Mouse (Mus musculus) embryonic facial prominence, embryonic 12.5 days (tissue): ENCODE measurements at regions not wholly inside any gene's neighbourhood (a gene's known extent, or its start where the extent isn't known, plus 50 kb on each side); places are given as distances from the start of the nearest gene placed in this dataset.
"Not testable (repeated sequence)": the region's sequence is repeated elsewhere in the genome, so short reads cannot be mapped to it uniquely, and the experiment has no call there.

Experiments used
- ATAC-seq: fragments of 200-750 bp; cut with Nextera tagmentation; 2 replicates; pipeline ENCODE4 v1.8.0; 2017; ENCODE audit not compliant: insufficient number of reproducible peaks, insufficient read depth, low FRiP score, low TSS enrichment
- H3K27ac ChIP-seq: fragments of 300-500 bp; sonication (generic); 2 replicates; pipeline ENCODE4 v1.5.1; 2016; ENCODE audit warnings: mild to moderate bottlenecking
- H3K27me3 ChIP-seq: fragments of 300-500 bp; sonication (generic); 2 replicates; pipeline ENCODE4 v1.6.1; 2016; ENCODE audit warnings: mild to moderate bottlenecking, moderate library complexity
- H3K36me3 ChIP-seq: fragments of 300-500 bp; sonication (generic); 2 replicates; pipeline ENCODE4 v1.6.1; 2016; ENCODE audit warnings: mild to moderate bottlenecking
- H3K4me1 ChIP-seq: fragments of 300-500 bp; sonication (generic); 2 replicates; pipeline ENCODE4 v1.6.1; 2016
- H3K4me2 ChIP-seq: fragments of 300-500 bp; sonication (generic); replicated peaks from 2 replicates; pipeline ENCODE4 v1.6.1; 2016; ENCODE audit warnings: mild to moderate bottlenecking, moderate library complexity
- H3K4me3 ChIP-seq: fragments of 300-500 bp; sonication (generic); 2 replicates; pipeline ENCODE4 v1.5.1; 2016; ENCODE audit warnings: mild to moderate bottlenecking
- H3K9ac ChIP-seq: fragments of 300-500 bp; sonication (generic); 2 replicates; pipeline ENCODE4 v1.6.1; 2016; ENCODE audit warnings: mild to moderate bottlenecking, moderate library complexity
- H3K9me3 ChIP-seq: fragments of 300-500 bp; sonication (generic); 2 replicates; pipeline ENCODE4 v1.6.1; 2016; ENCODE audit warnings: mild to moderate bottlenecking, moderate library complexity
- WGBS: fragments of 180-500 bp; shearing (Covaris S2); methylation state at CpG from one replicate; pipeline ENCODE4 v1.1.7; 2016; 5-methylcytosine and 5-hydroxymethylcytosine counted together

GRCm38 (mm10) chr16:20838151-20838550, 103.8 kb upstream of the Thpo start:
- Histone ChIP-seq H3K9ac (no peak overlapping the region), H3K27ac (no peak overlapping the region), H3K36me3 (no peaks in the 10 kb centered on the region), H3K4me2 (no peak overlapping the region), H3K4me1 (0 out of 2 replicates have a peak, but pooled peaks cover 5% of the 10 kb centered on the region), H3K27me3 (no peaks in the 10 kb centered on the region), H3K4me3 (no peak overlapping the region), H3K9me3 (0 out of 2 replicates have a peak, but pooled peaks cover 2% of the 10 kb centered on the region)
- WGBS = 12% methylated on average over 2 of the region's 2 CpGs
- ATAC-seq = no peak

GRCm38 (mm10) chr16:20836866-20837265, 102.6 kb upstream of the Thpo start:
- no peak overlapping the region for H3K9ac ChIP-seq
- H3K36me3 ChIP-seq = no peaks in the 10 kb centered on the region
- H3K27me3 ChIP-seq = no peaks in the 10 kb centered on the region
- H3K27ac ChIP-seq = no peak overlapping the region
- H3K4me2 ChIP-seq = no peak overlapping the region
- H3K4me1 ChIP-seq = 0 out of 2 replicates have a peak, but pooled peaks cover 5% of the 10 kb centered on the region
- WGBS = 26% methylated on average over 5 of the region's 5 CpGs
- no peak overlapping the region for H3K4me3 ChIP-seq
- H3K9me3 ChIP-seq = 0 out of 2 replicates have a peak, but pooled peaks cover 2% of the 10 kb centered on the region
- ATAC-seq = no peak

- H3K4me1 ChIP-seq, H3K36me3 ChIP-seq, H3K4me2 ChIP-seq, ATAC-seq, H3K27me3 ChIP-seq, H3K4me3 ChIP-seq, H3K9me3 ChIP-seq, H3K27ac ChIP-seq, H3K9ac ChIP-seq: not testable (repeated sequence)
- WGBS = 80% methylated on average over 10 of the region's 10 CpGs
Observed at GRCm38 (mm10) chr16:20833838-20834237, 99.5 kb upstream of the Thpo start.

- Histone ChIP-seq H3K9me3 (0 out of 2 replicates have a peak, but pooled peaks cover 2% of the 10 kb centered on the region), H3K36me3 (no peaks in the 10 kb centered on the region), H3K9ac (no peak overlapping the region), H3K4me2 (no peak overlapping the region), H3K27ac (no peak overlapping the region), H3K4me1 (0 out of 2 replicates have a peak, but pooled peaks cover 4% of the 10 kb centered on the region), H3K4me3 (no peak overlapping the region), H3K27me3 (no peaks in the 10 kb centered on the region)
- WGBS = 71% methylated on average over 8 of the region's 8 CpGs
- no peak for ATAC-seq
Observed at GRCm38 (mm10) chr16:20833301-20833700, 99.0 kb upstream of the Thpo start.

- Histone ChIP-seq H3K4me2 (no peak overlapping the region), H3K27me3 (no peaks in the 10 kb centered on the region), H3K9me3 (0 out of 2 replicates have a peak, but pooled peaks cover 2% of the 10 kb centered on the region), H3K36me3 (no peaks in the 10 kb centered on the region), H3K4me1 (no peaks in the 10 kb centered on the region), H3K4me3 (no peak overlapping the region), H3K9ac (no peak overlapping the region), H3K27ac (no peak overlapping the region)
- ATAC-seq = no peak
- WGBS = 54% methylated on average over 6 of the region's 6 CpGs
Observed at GRCm38 (mm10) chr16:20829732-20830435, 95.6 kb upstream of the Thpo start.

GRCm38 (mm10) chr16:20828996-20829731, 94.9 kb upstream of the Thpo start:
- H3K4me3 ChIP-seq = no peak overlapping the region
- H3K27ac ChIP-seq = no peak overlapping the region
- H3K4me2 ChIP-seq = no peak overlapping the region
- H3K27me3 ChIP-seq = no peaks in the 10 kb centered on the region
- no peak overlapping the region for H3K9ac ChIP-seq
- no peaks in the 10 kb centered on the region for H3K36me3 ChIP-seq
- H3K4me1 ChIP-seq = no peaks in the 10 kb centered on the region
- WGBS = 83% methylated on average over 5 of the region's 5 CpGs
- no peaks in the 10 kb centered on the region for H3K9me3 ChIP-seq
- ATAC-seq = no peak

- no peaks in the 10 kb centered on the region for H3K27me3 ChIP-seq
- no peak for ATAC-seq
- no peak overlapping the region for H3K27ac ChIP-seq
- no peak overlapping the region for H3K4me3 ChIP-seq
- H3K4me2 ChIP-seq = no peak overlapping the region
- WGBS = 54% methylated on average over 7 of the region's 7 CpGs
- no peak overlapping the region for H3K9ac ChIP-seq
- H3K4me1 ChIP-seq = peaks cover 1% of the 10 kb centered on the region
- no peaks in the 10 kb centered on the region for H3K36me3 ChIP-seq
- H3K9me3 ChIP-seq = no peaks in the 10 kb centered on the region
Observed at GRCm38 (mm10) chr16:20824226-20824625, 89.9 kb upstream of the Thpo start.

GRCm38 (mm10) chr16:20820939-20821338, 86.6 kb upstream of the Thpo start:
- Histone ChIP-seq H3K9ac (no peak overlapping the region), H3K9me3 (no peaks in the 10 kb centered on the region; the same call in 1 of the 2 replicates), H3K36me3 (no peaks in the 10 kb centered on the region), H3K4me1 (peaks cover 16% of the 10 kb centered on the region), H3K27ac (no peak overlapping the region), H3K4me2 (no peak overlapping the region), H3K27me3 (no peaks in the 10 kb centered on the region), H3K4me3 (no peak overlapping the region)
- ATAC-seq = no peak

- 84% methylated on average over 3 of the region's 3 CpGs for WGBS
- H3K27me3 ChIP-seq = no peaks in the 10 kb centered on the region
- no peak overlapping the region for H3K4me3 ChIP-seq
- no peak overlapping the region for H3K27ac ChIP-seq
- no peak overlapping the region for H3K4me2 ChIP-seq
- no peak for ATAC-seq
- H3K9ac ChIP-seq = no peak overlapping the region
- no peaks in the 10 kb centered on the region; the same call in 1 of the 2 replicates for H3K9me3 ChIP-seq
- H3K4me1 ChIP-seq = peaks cover 16% of the 10 kb centered on the region
- H3K36me3 ChIP-seq = no peaks in the 10 kb centered on the region
Observed at GRCm38 (mm10) chr16:20819568-20819967, 85.3 kb upstream of the Thpo start.

GRCm38 (mm10) chr16:20818711-20819189, 84.4 kb upstream of the Thpo start:
- no peaks in the 10 kb centered on the region for H3K36me3 ChIP-seq
- no peak overlapping the region for H3K4me2 ChIP-seq
- WGBS = 29% methylated on average over 5 of the region's 5 CpGs
- H3K4me3 ChIP-seq = no peak overlapping the region
- H3K4me1 ChIP-seq = peaks cover 16% of the 10 kb centered on the region
- H3K27ac ChIP-seq = peak overlapping the region; percentile 25
- H3K9ac ChIP-seq = no peak overlapping the region
- no peaks in the 10 kb centered on the region for H3K27me3 ChIP-seq
- no peaks in the 10 kb centered on the region; the same call in 1 of the 2 replicates for H3K9me3 ChIP-seq
- peak; percentile 47; the same call in 1 of the 2 replicates for ATAC-seq

GRCm38 (mm10) chr16:20814976-20815375, 80.7 kb upstream of the Thpo start:
- H3K9me3 ChIP-seq = no peaks in the 10 kb centered on the region; the same call in 1 of the 2 replicates
- 73% methylated on average over 2 of the region's 2 CpGs for WGBS
- H3K9ac ChIP-seq = no peak overlapping the region
- H3K4me2 ChIP-seq = no peak overlapping the region
- no peaks in the 10 kb centered on the region for H3K36me3 ChIP-seq
- H3K27ac ChIP-seq = no peak overlapping the region
- no peak for ATAC-seq
- peaks cover 16% of the 10 kb centered on the region for H3K4me1 ChIP-seq
- H3K4me3 ChIP-seq = no peak overlapping the region
- H3K27me3 ChIP-seq = no peaks in the 10 kb centered on the region

GRCm38 (mm10) chr16:20814240-20814639, 79.9 kb upstream of the Thpo start:
- H3K4me3 ChIP-seq = no peak overlapping the region
- H3K4me2 ChIP-seq = no peak overlapping the region
- H3K9ac ChIP-seq = no peak overlapping the region
- peaks cover 15% of the 10 kb centered on the region for H3K4me1 ChIP-seq
- H3K36me3 ChIP-seq = no peaks in the 10 kb centered on the region
- H3K9me3 ChIP-seq = no peaks in the 10 kb centered on the region; the same call in 1 of the 2 replicates
- no peak for ATAC-seq
- no peaks in the 10 kb centered on the region for H3K27me3 ChIP-seq
- no peak overlapping the region for H3K27ac ChIP-seq
